Mouse (Mus musculus) kidney, postnatal 0 days (tissue): ENCODE results near the gene Rpl9-ps6. TPM values are rescaled to one million over a fixed set of nuclear protein-coding genes. Genes with fewer than 3 reads are reported as not detected.
"Not testable (repeated sequence)": the region's sequence is repeated elsewhere in the genome, so short reads cannot be mapped to it uniquely, and the experiment has no call there.

Experiments used
- ATAC-seq: fragments of 200-750 bp; cut with Nextera tagmentation; replicated peaks from 2 replicates; pipeline ENCODE4 v1.8.0; 2017; ENCODE audit warnings: low read depth, moderate number of reproducible peaks, moderate TSS enrichment, moderate library complexity; ENCODE audit not compliant: low FRiP score
- DNase-seq: peaks from one replicate; pipeline ENCODE4 v3.0.0-alpha.2; 2016; ENCODE audit warnings: low spot score
- H3K27ac ChIP-seq: fragments of 300-500 bp; sonication (generic); 2 replicates; pipeline ENCODE4 v1.5.1; 2014; ENCODE audit warnings: mild to moderate bottlenecking
- H3K27me3 ChIP-seq: fragments of 300-500 bp; sonication (generic); 2 replicates; pipeline ENCODE4 v1.6.1; 2014; ENCODE audit warnings: low read length, mixed read lengths; ENCODE audit not compliant: insufficient read depth
- H3K36me3 ChIP-seq: fragments of 300-500 bp; sonication (generic); 2 replicates; pipeline ENCODE4 v1.6.1; 2014; ENCODE audit warnings: low read length, mixed read lengths; ENCODE audit not compliant: insufficient read depth
- H3K4me1 ChIP-seq: fragments of 300-500 bp; sonication (generic); replicated peaks from 2 replicates; pipeline ENCODE4 v1.6.1; 2014; ENCODE audit warnings: antibody characterized with exemption, low read length, mixed read lengths; ENCODE audit not compliant: insufficient read depth
- H3K4me2 ChIP-seq: fragments of 300-500 bp; sonication (generic); 2 replicates; pipeline ENCODE4 v1.6.1; 2014; ENCODE audit warnings: mild to moderate bottlenecking, low read length, moderate library complexity, mixed read lengths
- H3K4me3 ChIP-seq: fragments of 300-500 bp; sonication (generic); replicated peaks from 2 replicates; pipeline ENCODE4 v1.5.1; 2014; ENCODE audit warnings: low read depth, low read length
- H3K9ac ChIP-seq: fragments of 300-500 bp; sonication (generic); 2 replicates; pipeline ENCODE4 v1.6.1; 2014; ENCODE audit warnings: low read depth, low read length
- H3K9me3 ChIP-seq: fragments of 300-500 bp; sonication (generic); replicated peaks from 2 replicates; pipeline ENCODE4 v1.6.1; 2016; ENCODE audit warnings: low read length, inconsistent platforms, mixed read lengths
- CTCF ChIP-seq: IDR thresholded peaks from 2 replicates; pipeline ENCODE4 v1.5.1; 2016; ENCODE audit warnings: antibody characterized with exemption, low read depth, mild to moderate bottlenecking, moderate library complexity
- WGBS: fragments of 180-500 bp; shearing (Covaris S2); extraction: QIAGEN DNeasy Blood & Tissue Kit; methylation state at CpG from one replicate; pipeline ENCODE4 v1.1.7; 2014; 5-methylcytosine and 5-hydroxymethylcytosine counted together
- polyA plus RNA-seq: library from polyadenylated mRNA; unstranded; fragments of >200 nt; fragmentation: Nextera tagmentation; extraction: Ambion mirVana; gene quantifications from 2 replicates; pipeline ENCODE4 v1.2.1, GENCODE M21; 2015

Rpl9-ps6 gene
- polyA plus RNA-seq, 1 experiment from 2014 or later, result 154 TPM

- no peak overlapping the region for H3K4me3 ChIP-seq
- no peaks in the 10 kb centered on the region for H3K4me1 ChIP-seq
- H3K9me3 ChIP-seq, result no peaks in the 10 kb centered on the region
- no peak for TF ChIP-seq CTCF
- ATAC-seq (no peak), DNase-seq (no peak)
- no peak overlapping the region for H3K27ac ChIP-seq
- H3K27me3 ChIP-seq, result no peaks in the 10 kb centered on the region
- 0 out of 2 replicates have a peak, but pooled peaks cover 8% of the 10 kb centered on the region for H3K36me3 ChIP-seq
- H3K9ac ChIP-seq, result no peak overlapping the region
- no peak overlapping the region for H3K4me2 ChIP-seq
- WGBS, result 86% methylated on average over 5 of the region's 5 CpGs
Measured at GRCm38 (mm10) chr19:32492981-32493380, 26.6 kb upstream of the Rpl9-ps6 start.

- H3K9ac ChIP-seq, result no peak overlapping the region
- H3K4me1 ChIP-seq, result no peaks in the 10 kb centered on the region
- DNase-seq (no peak), ATAC-seq (no peak)
- no peak overlapping the region for H3K4me2 ChIP-seq
- WGBS, result 94% methylated on average over 3 of the region's 3 CpGs
- 0 out of 2 replicates have a peak, but pooled peaks cover 8% of the 10 kb centered on the region for H3K36me3 ChIP-seq
- H3K9me3 ChIP-seq, result no peaks in the 10 kb centered on the region
- no peak overlapping the region for H3K27ac ChIP-seq
- 0 out of 2 replicates have a peak, but pooled peaks have one; percentile 20 for TF ChIP-seq CTCF
- H3K4me3 ChIP-seq, result no peak overlapping the region
- no peaks in the 10 kb centered on the region for H3K27me3 ChIP-seq
Measured at GRCm38 (mm10) chr19:32492339-32492738, 26.0 kb upstream of the Rpl9-ps6 start.

GRCm38 (mm10) chr19:32490976-32491375 is 24.6 kb upstream of the Rpl9-ps6 start:
- Histone ChIP-seq H3K4me1 (no peaks in the 10 kb centered on the region), H3K27ac (no peak overlapping the region), H3K27me3 (no peaks in the 10 kb centered on the region), H3K9ac (no peak overlapping the region), H3K4me2 (no peak overlapping the region), H3K9me3 (no peaks in the 10 kb centered on the region), H3K36me3 (0 out of 2 replicates have a peak, but pooled peaks cover 8% of the 10 kb centered on the region), H3K4me3 (no peak overlapping the region)
- ATAC-seq, result no peak
- no peak for DNase-seq
- 91% methylated on average over 2 of the region's 2 CpGs for WGBS
- TF ChIP-seq CTCF, result no peak

- H3K27ac ChIP-seq, result no peak overlapping the region
- DNase-seq (no peak), ATAC-seq (no peak)
- H3K9me3 ChIP-seq, result no peaks in the 10 kb centered on the region
- 0 out of 2 replicates have a peak, but pooled peaks cover 4% of the 10 kb centered on the region for H3K36me3 ChIP-seq
- no peak overlapping the region for H3K4me2 ChIP-seq
- no peaks in the 10 kb centered on the region for H3K27me3 ChIP-seq
- peaks cover 6% of the 10 kb centered on the region; the same call in 1 of the 2 replicates for H3K4me1 ChIP-seq
- WGBS, result 90% methylated on average over 12 of the region's 12 CpGs
- no peak overlapping the region for H3K4me3 ChIP-seq
- H3K9ac ChIP-seq, result no peak overlapping the region
- TF ChIP-seq CTCF, result no peak
Measured at GRCm38 (mm10) chr19:32489166-32489895, 23.0 kb upstream of the Rpl9-ps6 start.

- Histone ChIP-seq H3K27ac (no peak overlapping the region), H3K9ac (no peak overlapping the region), H3K4me2 (peak overlapping the region; percentile 85), H3K27me3 (no peaks in the 10 kb centered on the region), H3K9me3 (no peaks in the 10 kb centered on the region), H3K36me3 (no peaks in the 10 kb centered on the region), H3K4me3 (no peak overlapping the region), H3K4me1 (peaks cover 6% of the 10 kb centered on the region; the same call in 1 of the 2 replicates)
- DNase-seq, result no peak
- 85% methylated on average over 8 of the region's 8 CpGs for WGBS
- no peak for ATAC-seq
- no peak for TF ChIP-seq CTCF
Measured at GRCm38 (mm10) chr19:32487595-32488255, 21.3 kb upstream of the Rpl9-ps6 start.

GRCm38 (mm10) chr19:32486106-32486724 is 19.8 kb upstream of the Rpl9-ps6 start:
- WGBS, result 1% methylated on average over 45 of the region's 47 CpGs
- H3K9ac ChIP-seq, result peak overlapping the region; percentile 70
- peak overlapping the region; percentile 69 for H3K4me3 ChIP-seq
- H3K27me3 ChIP-seq, H3K36me3 ChIP-seq, H3K9me3 ChIP-seq, H3K4me1 ChIP-seq: not testable (repeated sequence)
- peak overlapping the region; percentile 85 for H3K4me2 ChIP-seq
- ATAC-seq, result peak; percentile 85
- H3K27ac ChIP-seq, result peak overlapping the region; percentile 90
- DNase-seq, result peak; percentile 65
- peak; percentile 47 for TF ChIP-seq CTCF
